ENCODE assay signal across 8 mouse cellular contexts in genomic region chr16:94724061-94724596, GRCm38 (mm10).
DNase-seq lines count a peak whose midpoint lies in the region; ATAC-seq and TF ChIP-seq lines count a peak whose summit lies in the region.

No protein-coding gene starts in this region.

- no peak for TF ChIP-seq CTCF in bone marrow macrophage, adult 2 months (IDR thresholded peaks at IDR 0.05; ENCODE audit: low read depth, low read length)
- TF ChIP-seq CTCF in spleen, adult 2 months (IDR thresholded peaks at IDR 0.05; ENCODE audit: extremely low read depth, insufficient read depth, insufficient read length, insufficient replicate concordance), result no peak

- 1% methylated on average over 23 of the region's 23 CpGs for WGBS in embryonic facial prominence, embryonic 15.5 days
- WGBS in heart, embryonic 12.5 days, result under 1% methylated on average over 23 of the region's 23 CpGs
- under 1% methylated on average over 23 of the region's 23 CpGs for WGBS in kidney, embryonic 15.5 days
- under 1% methylated on average over 23 of the region's 23 CpGs for WGBS in limb, embryonic 15.5 days
- 1% methylated on average over 23 of the region's 23 CpGs for WGBS in midbrain, embryonic 16.5 days
- WGBS in spleen, adult 2 months, result under 1% methylated on average over 23 of the region's 23 CpGs

- H3K36me3 ChIP-seq in embryonic facial prominence, embryonic 15.5 days, result no peaks in the 10 kb centered on the region
- H3K36me3 ChIP-seq in heart, embryonic 12.5 days, result peaks cover 12% of the 10 kb centered on the region
- no peaks in the 10 kb centered on the region for H3K36me3 ChIP-seq in kidney, embryonic 15.5 days
- H3K36me3 ChIP-seq in limb, embryonic 15.5 days, result no peaks in the 10 kb centered on the region
- H3K36me3 ChIP-seq in midbrain, embryonic 16.5 days (ENCODE audit: control insufficient read depth, insufficient read depth, low read length), result no peaks in the 10 kb centered on the region
- no peaks in the 10 kb centered on the region for H3K36me3 ChIP-seq in spleen, adult 2 months (ENCODE audit: control insufficient read depth, insufficient read depth, low read length)

- 0 out of 2 replicates have a peak, but pooled peaks cover 3% of the 10 kb centered on the region for H3K27me3 ChIP-seq in embryonic facial prominence, embryonic 15.5 days
- no peaks in the 10 kb centered on the region for H3K27me3 ChIP-seq in heart, embryonic 12.5 days (replicated peaks)
- H3K27me3 ChIP-seq in kidney, embryonic 15.5 days, result peaks cover 14% of the 10 kb centered on the region
- no peaks in the 10 kb centered on the region for H3K27me3 ChIP-seq in limb, embryonic 15.5 days
- H3K27me3 ChIP-seq in midbrain, embryonic 16.5 days (ENCODE audit: control insufficient read depth, insufficient read depth, low read depth, low read length), result no peaks in the 10 kb centered on the region
- no peaks in the 10 kb centered on the region for H3K27me3 ChIP-seq in spleen, adult 2 months (ENCODE audit: control insufficient read depth, insufficient read depth, low read length)

- H3K4me1 ChIP-seq in bone marrow macrophage, adult 2 months (ENCODE audit: control insufficient read depth, insufficient read depth, low read length), result peaks cover 5% of the 10 kb centered on the region; the same call in 1 of the 2 replicates
- H3K4me1 ChIP-seq in embryonic facial prominence, embryonic 15.5 days, result peaks cover 18% of the 10 kb centered on the region
- peaks cover 34% of the 10 kb centered on the region for H3K4me1 ChIP-seq in heart, embryonic 12.5 days (replicated peaks)
- peaks cover 20% of the 10 kb centered on the region for H3K4me1 ChIP-seq in kidney, embryonic 15.5 days
- peaks cover 11% of the 10 kb centered on the region for H3K4me1 ChIP-seq in limb, embryonic 15.5 days
- H3K4me1 ChIP-seq in midbrain, embryonic 16.5 days (ENCODE audit: control insufficient read depth, insufficient read depth, low read length), result peaks cover 5% of the 10 kb centered on the region
- peaks cover 3% of the 10 kb centered on the region; the same call in 1 of the 2 replicates for H3K4me1 ChIP-seq in spleen, adult 2 months (ENCODE audit: control insufficient read depth, insufficient read depth, insufficient read length)

- peak overlapping the region; percentile 76 for H3K4me2 ChIP-seq in embryonic facial prominence, embryonic 15.5 days (replicated peaks)
- peak overlapping the region; percentile 73 for H3K4me2 ChIP-seq in heart, embryonic 12.5 days
- peak overlapping the region; percentile 72 for H3K4me2 ChIP-seq in kidney, embryonic 15.5 days
- peak overlapping the region; percentile 88 for H3K4me2 ChIP-seq in limb, embryonic 15.5 days
- peak overlapping the region; percentile 87 for H3K4me2 ChIP-seq in midbrain, embryonic 16.5 days (ENCODE audit: low read length)

- H3K4me3 ChIP-seq in bone marrow macrophage, adult 2 months (ENCODE audit: insufficient read depth, low read length), result peak overlapping the region; percentile 66
- peak overlapping the region; percentile 51 for H3K4me3 ChIP-seq in embryonic facial prominence, embryonic 15.5 days (replicated peaks)
- peak overlapping the region; percentile 57 for H3K4me3 ChIP-seq in heart, embryonic 12.5 days
- H3K4me3 ChIP-seq in kidney, embryonic 15.5 days (replicated peaks), result peak overlapping the region; percentile 50
- H3K4me3 ChIP-seq in limb, embryonic 15.5 days, result peak overlapping the region; percentile 48
- H3K4me3 ChIP-seq in midbrain, embryonic 16.5 days (ENCODE audit: low read depth, low read length), result peak overlapping the region; percentile 53
- peak overlapping the region; percentile 78 for H3K4me3 ChIP-seq in spleen, adult 2 months (ENCODE audit: extremely low read depth, insufficient read depth, insufficient read length)

- ATAC-seq in embryonic facial prominence, embryonic 15.5 days (ENCODE audit: insufficient number of reproducible peaks, low FRiP score, low TSS enrichment, low read depth), result peak; percentile 80; the same call in 1 of the 2 replicates
- ATAC-seq in heart, embryonic 12.5 days (ENCODE audit: insufficient number of reproducible peaks, low FRiP score), result peak; percentile 69
- ATAC-seq in kidney, embryonic 15.5 days (replicated peaks; ENCODE audit: low FRiP score), result peak; percentile 91
- peak; percentile 64; the same call in 1 of the 2 replicates for ATAC-seq in limb, embryonic 15.5 days (ENCODE audit: insufficient number of reproducible peaks, low FRiP score, low TSS enrichment, low read depth)
- ATAC-seq in midbrain, embryonic 16.5 days, result peak; percentile 97

- H3K27ac ChIP-seq in bone marrow macrophage, adult 2 months (ENCODE audit: insufficient read depth, low read depth, low read length), result peak overlapping the region; percentile 2; the same call in 1 of the 2 replicates
- H3K27ac ChIP-seq in embryonic facial prominence, embryonic 15.5 days (replicated peaks), result peak overlapping the region; percentile 23; the same call in 1 of the 2 replicates
- H3K27ac ChIP-seq in heart, embryonic 12.5 days (ENCODE audit: poor library complexity, severe bottlenecking), result peak overlapping the region; percentile 93
- peak overlapping the region; percentile 33 for H3K27ac ChIP-seq in kidney, embryonic 15.5 days
- no peak overlapping the region for H3K27ac ChIP-seq in limb, embryonic 15.5 days
- H3K27ac ChIP-seq in midbrain, embryonic 16.5 days (ENCODE audit: low read length), result peak overlapping the region; percentile 95
- peak overlapping the region; percentile 36 for H3K27ac ChIP-seq in spleen, adult 2 months (ENCODE audit: insufficient read depth, low read length)

- no peak for TF ChIP-seq POLR2A in bone marrow macrophage, adult 2 months (IDR thresholded peaks at IDR 0.05; ENCODE audit: borderline replicate concordance, low read depth, low read length)
- peak; percentile 8; the same call in 1 of the 2 replicates for TF ChIP-seq POLR2A in spleen, adult 2 months (IDR thresholded peaks at IDR 0.05; ENCODE audit: low read depth, low read length)

- peak; percentile 93 for DNase-seq in A20 (ENCODE audit: low read depth, low spot score)
- peak; percentile 58 to 68 for DNase-seq in spleen, adult 2 months (ENCODE audit: low read depth in 1 of 2, low spot score in 2 of 2)

- peak overlapping the region; percentile 28; the same call in 1 of the 2 replicates for H3K9ac ChIP-seq in embryonic facial prominence, embryonic 15.5 days
- H3K9ac ChIP-seq in heart, embryonic 12.5 days, result peak overlapping the region; percentile 59
- H3K9ac ChIP-seq in kidney, embryonic 15.5 days, result peak overlapping the region; percentile 35
- H3K9ac ChIP-seq in limb, embryonic 15.5 days, result 0 out of 2 replicates have a peak overlapping the region, but pooled peaks have one; percentile 37
- H3K9ac ChIP-seq in midbrain, embryonic 16.5 days (ENCODE audit: low read depth, low read length), result peak overlapping the region; percentile 71

- H3K9me3 ChIP-seq in embryonic facial prominence, embryonic 15.5 days (replicated peaks), result 0 out of 2 replicates have a peak, but pooled peaks cover 3% of the 10 kb centered on the region
- peaks cover 6% of the 10 kb centered on the region; the same call in 1 of the 2 replicates for H3K9me3 ChIP-seq in heart, embryonic 12.5 days (replicated peaks)
- H3K9me3 ChIP-seq in kidney, embryonic 15.5 days (replicated peaks), result 0 out of 2 replicates have a peak, but pooled peaks cover 3% of the 10 kb centered on the region
- H3K9me3 ChIP-seq in limb, embryonic 15.5 days, result no peaks in the 10 kb centered on the region
- H3K9me3 ChIP-seq in midbrain, embryonic 16.5 days (replicated peaks; ENCODE audit: control insufficient read depth, low read length, poor library complexity, severe bottlenecking), result no peaks in the 10 kb centered on the region; the same call in 1 of the 2 replicates
